Mouse (Mus musculus) heart, postnatal 0 days (tissue): ENCODE measurements around the gene Icam4.

ENCODE experiments used
- CTCF ChIP-seq: IDR thresholded peaks from 2 replicates; pipeline ENCODE4 v1.5.1; 2016; ENCODE audit warnings: antibody characterized with exemption, control low read depth, low read depth
- EP300 ChIP-seq: IDR thresholded peaks from 2 replicates; pipeline ENCODE4 v1.6.1; 2016; ENCODE audit warnings: antibody characterized with exemption, low read depth

DNA sequence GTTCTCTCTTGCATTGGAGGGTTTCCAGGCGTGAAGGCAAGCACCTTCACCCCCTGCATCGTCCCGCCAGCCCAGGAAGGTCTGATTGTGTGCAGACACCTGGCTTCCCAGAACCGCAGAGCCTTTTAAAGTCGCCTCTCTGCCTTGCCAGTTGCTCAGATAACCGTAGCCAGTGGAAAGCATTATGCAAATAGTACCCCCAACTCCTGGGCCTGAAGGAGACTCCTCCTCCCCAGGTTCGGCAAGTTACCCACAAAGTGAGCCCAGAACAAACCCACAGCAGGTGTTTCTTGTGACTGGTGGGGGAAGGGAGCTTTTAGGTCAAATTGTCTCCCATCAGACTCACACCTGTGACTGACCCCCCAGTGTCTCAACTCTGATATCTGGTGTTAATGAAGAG is 41.2 kb upstream of the Icam4 start:
- TF ChIP-seq CTCF, result no peak
- no peak for TF ChIP-seq EP300
